Comparison of ENCODE assay signal across 11 mouse cellular contexts in the genomic region with DNA sequence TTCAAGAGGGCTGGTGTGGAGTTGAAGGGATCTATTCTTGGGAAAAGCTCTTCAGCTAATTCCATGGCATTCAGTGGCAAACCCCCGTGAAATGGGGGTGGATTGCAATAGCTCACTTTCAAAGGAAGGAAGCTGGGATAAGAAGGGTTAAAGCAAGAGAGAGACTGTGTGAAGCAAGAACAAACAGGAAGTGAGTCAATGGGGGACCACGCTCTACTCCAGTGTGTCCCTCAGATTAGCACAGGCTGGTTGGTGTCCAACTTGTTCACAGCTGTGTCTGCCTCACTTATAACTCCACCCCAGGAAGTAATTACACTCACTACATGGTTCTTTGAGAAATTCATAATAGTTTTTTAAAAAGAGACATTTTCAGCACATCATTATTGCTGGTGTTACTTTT. TPM values are rescaled to one million over a fixed set of nuclear protein-coding genes. Genes with fewer than 3 reads are reported as not detected.
DNase-seq lines count a peak whose midpoint lies in the region; ATAC-seq lines count a peak whose summit lies in the region.
"Had no signal": no experiment of that assay in that cellular context is flagged by ENCODE, and none has a peak within 500 bp of the region (broad histone marks: within the 10 kb centered on the region; RNA-seq: fewer than 3 reads in every experiment).

No protein-coding gene starts in this region.

- H3K27me3 ChIP-seq in heart, embryonic 11.5 days (ENCODE audit: control insufficient read depth, insufficient read depth, low read length) = no peaks in the 10 kb centered on the region
- no peaks in the 10 kb centered on the region for H3K27me3 ChIP-seq in heart, embryonic 16.5 days (ENCODE audit: control insufficient read depth, insufficient read depth, low read length)
- no peaks in the 10 kb centered on the region for H3K27me3 ChIP-seq in hindbrain, embryonic 11.5 days (ENCODE audit: control insufficient read depth, insufficient read depth, low read length)

- no peak overlapping the region for H3K27ac ChIP-seq in heart, embryonic 11.5 days (ENCODE audit: low read depth, low read length)
- H3K27ac ChIP-seq in heart, embryonic 16.5 days (ENCODE audit: low read length) = no peak overlapping the region
- no peak overlapping the region for H3K27ac ChIP-seq in hindbrain, embryonic 11.5 days (ENCODE audit: low read depth, low read length)
- H3K27ac ChIP-seq: midbrain, embryonic 10.5 days had no signal

- H3K4me1 ChIP-seq in heart, embryonic 11.5 days (ENCODE audit: control insufficient read depth, insufficient read depth, low read length) = no peaks in the 10 kb centered on the region
- no peaks in the 10 kb centered on the region for H3K4me1 ChIP-seq in heart, embryonic 16.5 days (ENCODE audit: control insufficient read depth, insufficient read depth, low read length)
- no peaks in the 10 kb centered on the region for H3K4me1 ChIP-seq in hindbrain, embryonic 11.5 days (replicated peaks; ENCODE audit: control insufficient read depth, insufficient read depth, low read length)
- H3K4me1 ChIP-seq: midbrain, embryonic 10.5 days had no signal

- H3K9me3 ChIP-seq in heart, embryonic 11.5 days (replicated peaks; ENCODE audit: control insufficient read depth, low read length) = no peaks in the 10 kb centered on the region
- peaks cover 7% of the 10 kb centered on the region for H3K9me3 ChIP-seq in heart, embryonic 16.5 days (replicated peaks; ENCODE audit: control insufficient read depth, low read length)
- no peaks in the 10 kb centered on the region for H3K9me3 ChIP-seq in hindbrain, embryonic 11.5 days (ENCODE audit: control insufficient read depth, low read length)

- no peaks in the 10 kb centered on the region for H3K36me3 ChIP-seq in heart, embryonic 11.5 days (ENCODE audit: control insufficient read depth, insufficient read depth, low read length)
- H3K36me3 ChIP-seq in heart, embryonic 16.5 days (ENCODE audit: control insufficient read depth, insufficient read depth) = no peaks in the 10 kb centered on the region
- no peaks in the 10 kb centered on the region for H3K36me3 ChIP-seq in hindbrain, embryonic 11.5 days (ENCODE audit: control insufficient read depth, insufficient read depth, low read length)
- H3K36me3 ChIP-seq: midbrain, embryonic 10.5 days had no signal

- no peak for ATAC-seq in heart, embryonic 11.5 days (replicated peaks; ENCODE audit: insufficient number of reproducible peaks, low FRiP score, low TSS enrichment)
- ATAC-seq in heart, embryonic 16.5 days (replicated peaks; ENCODE audit: extremely low read depth, insufficient read depth, low FRiP score) = peak; percentile 66
- ATAC-seq in megakaryocyte progenitor cell, adult 5-6 weeks (replicated peaks; ENCODE audit: poor library complexity) = peak; percentile 63
- ATAC-seq in hindbrain, embryonic 11.5 days (ENCODE audit: low FRiP score) = no peak

- WGBS in heart, embryonic 11.5 days (ENCODE audit: insufficient replicate concordance) = 45% methylated on average over 2 of the region's 2 CpGs
- 19% methylated on average over 2 of the region's 2 CpGs for WGBS in heart, embryonic 16.5 days
- WGBS in hindbrain, embryonic 11.5 days = 59% methylated on average over 2 of the region's 2 CpGs

- no peak overlapping the region for H3K4me2 ChIP-seq in heart, embryonic 11.5 days
- H3K4me2 ChIP-seq in heart, embryonic 16.5 days (ENCODE audit: low read depth, low read length) = no peak overlapping the region
- H3K4me2 ChIP-seq in hindbrain, embryonic 11.5 days (replicated peaks; ENCODE audit: low read depth, low read length) = no peak overlapping the region

- DNase-seq in heart, adult 18-20 months = peak; percentile 15 to 52
- DNase-seq in A20 (ENCODE audit: low read depth, low spot score) = peak; percentile 53
- no peak for DNase-seq in cerebellum, postnatal 25 days
- DNase-seq in hindbrain, embryonic 11.5 days (ENCODE audit: low spot score) = no peak
- no peak for DNase-seq in left cerebral cortex, postnatal 14 days (ENCODE audit: low spot score in 2 of 2)
- DNase-seq: cerebellum, adult 11 months had no signal

- no peak overlapping the region for H3K9ac ChIP-seq in heart, embryonic 11.5 days (ENCODE audit: low read depth, low read length)
- no peak overlapping the region for H3K9ac ChIP-seq in heart, embryonic 16.5 days (ENCODE audit: low read length)
- no peak overlapping the region for H3K9ac ChIP-seq in hindbrain, embryonic 11.5 days (ENCODE audit: low read depth, low read length)

- intact Hi-C loops in left cerebral cortex, postnatal 14 days (cut with DNase I) = no loop called here

- no peak overlapping the region for H3K4me3 ChIP-seq in heart, embryonic 11.5 days (ENCODE audit: low read depth, low read length)
- no peak overlapping the region for H3K4me3 ChIP-seq in heart, embryonic 16.5 days (ENCODE audit: low read length)
- no peak overlapping the region for H3K4me3 ChIP-seq in hindbrain, embryonic 11.5 days (ENCODE audit: low read depth, low read length)
- H3K4me3 ChIP-seq: midbrain, embryonic 10.5 days had no signal

RNA-seq across cellular contexts. Expression of a gene that starts 19.8 kb away (rescaled TPM):
- total RNA-seq in heart, adult 18-20 months (2021) = not detected
- 0.13 and 0.29 TPM in 2 replicates for polyA plus RNA-seq in heart, embryonic 11.5 days (2014; fragmentation: Nextera tagmentation; extraction: Ambion mirVana)
- polyA plus RNA-seq in heart, embryonic 16.5 days (2015; fragmentation: Nextera tagmentation; extraction: Ambion mirVana) = 0.09 TPM in 1 of 2 replicates, not detected in the other
- total RNA-seq in megakaryocyte progenitor cell, adult 5-6 weeks (2015) = not detected in 2 replicates
- not detected in 2 replicates for total RNA-seq in megakaryocyte progenitor cell, adult 5-6 weeks (2017)
- polyA plus RNA-seq in hindbrain, embryonic 11.5 days (2014; fragmentation: Nextera tagmentation; extraction: Ambion mirVana) = 1.1 and 1.9 TPM in 2 replicates
- 10 to 100 TPM; 72.5 to 76.0 TPM for total RNA-seq in left cerebral cortex, postnatal 14 days (2021)
- total RNA-seq: gastrocnemius, adult 8-10 months had no signal

Comparison
In these comparisons a context has a peak if more than half of its experiments do, and no peak if none do; other contexts are left out.
1. ATAC-seq: peak in heart, embryonic 16.5 days (single experiment) and megakaryocyte progenitor cell, adult 5-6 weeks (single experiment); none in heart, embryonic 11.5 days (single experiment) and hindbrain, embryonic 11.5 days (single experiment).
2. DNase-seq: peak in heart, adult 18-20 months (2 of 2) and A20 (single experiment); none in cerebellum, postnatal 25 days (0 of 2), hindbrain, embryonic 11.5 days (single experiment) and left cerebral cortex, postnatal 14 days (0 of 2).
3. RNA of a gene that starts 19.8 kb away (total RNA-seq): 72.5 to 76.0 TPM in left cerebral cortex, postnatal 14 days; not detected in heart, adult 18-20 months and not detected in megakaryocyte progenitor cell, adult 5-6 weeks; every median in the first group is over 10 times any median in the second.